Mouse (Mus musculus): ENCODE measurements around the gene Thegl. TPM values are rescaled to one million over a fixed set of nuclear protein-coding genes. Genes with fewer than 3 reads are reported as not detected.

Gene Thegl
- polyA plus RNA-seq, 1 experiment, result not detected

- Histone ChIP-seq H3K36me3 (replicated peaks; ENCODE audit: low read length) (no peaks in the 10 kb centered on the region), H3K4me3 (replicated peaks) (no peak overlapping the region), H3K27me3 (replicated peaks) (peaks cover 4% of the 10 kb centered on the region), H3K9me3 (peaks cover 8% of the 10 kb centered on the region; the same call in 1 of the 2 replicates), H3K4me1 (no peaks in the 10 kb centered on the region)
- TF ChIP-seq GATA1 (IDR thresholded peaks at IDR 0.05; ENCODE audit: borderline replicate concordance, low read length), result no peak
- no peak for TF ChIP-seq FLI1 (IDR thresholded peaks at IDR 0.05; ENCODE audit: low read length)
Measured at GRCm38 (mm10) chr5:77073794-77074193, 58.0 kb downstream of the Thegl start.

GRCm38 (mm10) chr5:77074914-77075313 is 59.1 kb downstream of the Thegl start:
- peaks cover 8% of the 10 kb centered on the region; the same call in 1 of the 2 replicates for H3K9me3 ChIP-seq
- TF ChIP-seq GATA1 (IDR thresholded peaks at IDR 0.05; ENCODE audit: borderline replicate concordance, low read length) (no peak), FLI1 (IDR thresholded peaks at IDR 0.05; ENCODE audit: low read length) (no peak)
- no peak overlapping the region for H3K4me3 ChIP-seq (replicated peaks)
- no peaks in the 10 kb centered on the region for H3K4me1 ChIP-seq
- no peaks in the 10 kb centered on the region for H3K36me3 ChIP-seq (replicated peaks; ENCODE audit: low read length)
- H3K27me3 ChIP-seq (replicated peaks), result peaks cover 4% of the 10 kb centered on the region

GRCm38 (mm10) chr5:77075951-77076350 is 60.1 kb downstream of the Thegl start:
- peaks cover 4% of the 10 kb centered on the region; the same call in 1 of the 2 replicates for H3K4me1 ChIP-seq
- peaks cover 5% of the 10 kb centered on the region; the same call in 1 of the 2 replicates for H3K9me3 ChIP-seq
- no peak overlapping the region for H3K4me3 ChIP-seq (replicated peaks)
- peaks cover 8% of the 10 kb centered on the region for H3K27me3 ChIP-seq (replicated peaks)
- H3K36me3 ChIP-seq (replicated peaks; ENCODE audit: low read length), result no peaks in the 10 kb centered on the region
- TF ChIP-seq GATA1 (IDR thresholded peaks at IDR 0.05; ENCODE audit: borderline replicate concordance, low read length), result no peak

GRCm38 (mm10) chr5:77080761-77081160 is 64.9 kb downstream of the Thegl start:
- H3K4me3 ChIP-seq (replicated peaks), result no peak overlapping the region
- H3K36me3 ChIP-seq (replicated peaks; ENCODE audit: low read length), result no peaks in the 10 kb centered on the region
- peaks cover 11% of the 10 kb centered on the region for H3K27me3 ChIP-seq (replicated peaks)
- peaks cover 4% of the 10 kb centered on the region; the same call in 1 of the 2 replicates for H3K4me1 ChIP-seq
- TF ChIP-seq FLI1 (IDR thresholded peaks at IDR 0.05; ENCODE audit: low read length) (no peak), GATA1 (IDR thresholded peaks at IDR 0.05; ENCODE audit: borderline replicate concordance, low read length) (no peak)
- H3K9me3 ChIP-seq, result peaks cover 4% of the 10 kb centered on the region; the same call in 1 of the 2 replicates

GRCm38 (mm10) chr5:77082735-77083134 is 66.9 kb downstream of the Thegl start:
- H3K36me3 ChIP-seq (replicated peaks; ENCODE audit: low read length), result no peaks in the 10 kb centered on the region
- no peaks in the 10 kb centered on the region for H3K9me3 ChIP-seq
- peaks cover 4% of the 10 kb centered on the region for H3K4me1 ChIP-seq
- no peak overlapping the region for H3K4me3 ChIP-seq (replicated peaks)
- H3K27me3 ChIP-seq (replicated peaks), result peaks cover 11% of the 10 kb centered on the region
- no peak for TF ChIP-seq GATA1 (IDR thresholded peaks at IDR 0.05; ENCODE audit: borderline replicate concordance, low read length)
- no peak for TF ChIP-seq FLI1 (IDR thresholded peaks at IDR 0.05; ENCODE audit: low read length)

GRCm38 (mm10) chr5:77084418-77084817 is 68.6 kb downstream of the Thegl start:
- Histone ChIP-seq H3K27me3 (replicated peaks) (peaks cover 23% of the 10 kb centered on the region), H3K36me3 (replicated peaks; ENCODE audit: low read length) (no peaks in the 10 kb centered on the region)
- TF ChIP-seq GATA1 (IDR thresholded peaks at IDR 0.05; ENCODE audit: borderline replicate concordance, low read length) (no peak), FLI1 (IDR thresholded peaks at IDR 0.05; ENCODE audit: low read length) (no peak)

GRCm38 (mm10) chr5:77085753-77086450 is 70.1 kb downstream of the Thegl start:
- peaks cover 19% of the 10 kb centered on the region for H3K27me3 ChIP-seq (replicated peaks)
- H3K4me1 ChIP-seq, result no peaks in the 10 kb centered on the region; the same call in 1 of the 2 replicates
- H3K4me3 ChIP-seq (replicated peaks), result no peak overlapping the region
- no peaks in the 10 kb centered on the region for H3K36me3 ChIP-seq (replicated peaks; ENCODE audit: low read length)
- TF ChIP-seq FLI1 (IDR thresholded peaks at IDR 0.05; ENCODE audit: low read length) (no peak), GATA1 (IDR thresholded peaks at IDR 0.05; ENCODE audit: borderline replicate concordance, low read length) (no peak)
- no peaks in the 10 kb centered on the region for H3K9me3 ChIP-seq

More at GRCm38 (mm10) chr5:77084418-77084817, 68.6 kb downstream of the Thegl start:
- Histone ChIP-seq H3K4me3 (replicated peaks) (no peak overlapping the region), H3K4me1 (peaks cover 4% of the 10 kb centered on the region), H3K9me3 (no peaks in the 10 kb centered on the region)

- no peak for TF ChIP-seq GATA1 (IDR thresholded peaks at IDR 0.05; ENCODE audit: borderline replicate concordance, low read length)
- no peak for TF ChIP-seq FLI1 (IDR thresholded peaks at IDR 0.05; ENCODE audit: low read length)
- no peaks in the 10 kb centered on the region for H3K36me3 ChIP-seq (replicated peaks; ENCODE audit: low read length)
- H3K9me3 ChIP-seq, result no peaks in the 10 kb centered on the region
- no peaks in the 10 kb centered on the region; the same call in 1 of the 2 replicates for H3K4me1 ChIP-seq
- H3K27me3 ChIP-seq (replicated peaks), result peaks cover 20% of the 10 kb centered on the region
- no peak overlapping the region for H3K4me3 ChIP-seq (replicated peaks)
Measured at GRCm38 (mm10) chr5:77086541-77086940, 70.7 kb downstream of the Thegl start.

GRCm38 (mm10) chr5:77087122-77087521 is 71.3 kb downstream of the Thegl start:
- Histone ChIP-seq H3K4me1 (no peaks in the 10 kb centered on the region; the same call in none of the 2 replicates), H3K27me3 (replicated peaks) (peaks cover 26% of the 10 kb centered on the region), H3K4me3 (replicated peaks) (no peak overlapping the region), H3K36me3 (replicated peaks; ENCODE audit: low read length) (no peaks in the 10 kb centered on the region), H3K9me3 (no peaks in the 10 kb centered on the region)
- TF ChIP-seq GATA1 (IDR thresholded peaks at IDR 0.05; ENCODE audit: borderline replicate concordance, low read length) (no peak), FLI1 (IDR thresholded peaks at IDR 0.05; ENCODE audit: low read length) (no peak)

GRCm38 (mm10) chr5:77089294-77089693 is 73.5 kb downstream of the Thegl start:
- no peak for TF ChIP-seq GATA1 (IDR thresholded peaks at IDR 0.05; ENCODE audit: borderline replicate concordance, low read length)
- TF ChIP-seq FLI1 (IDR thresholded peaks at IDR 0.05; ENCODE audit: low read length), result no peak
- no peaks in the 10 kb centered on the region for H3K9me3 ChIP-seq
- H3K27me3 ChIP-seq (replicated peaks), result peaks cover 41% of the 10 kb centered on the region
- no peak overlapping the region for H3K4me3 ChIP-seq (replicated peaks)
- H3K4me1 ChIP-seq, result peaks cover 12% of the 10 kb centered on the region
- no peaks in the 10 kb centered on the region for H3K36me3 ChIP-seq (replicated peaks; ENCODE audit: low read length)

Data from megakaryocyte, embryonic 14.5 days (primary cell).